Mouse (Mus musculus) forebrain, embryonic 15.5 days (tissue): ENCODE measurements around the gene Pde6h. TPM values are rescaled to one million over a fixed set of nuclear protein-coding genes. Genes with fewer than 3 reads are reported as not detected.

Experiments used
- ATAC-seq: fragments of 200-750 bp; cut with Nextera tagmentation; replicated peaks from 2 replicates; pipeline ENCODE4 v1.8.0; 2017; ENCODE audit warnings: mild to moderate bottlenecking, moderate TSS enrichment, moderate library complexity
- H3K27ac ChIP-seq: fragments of 300-500 bp; sonication (generic); replicated peaks from 2 replicates; pipeline ENCODE4 v1.5.1; 2015; ENCODE audit warnings: mild to moderate bottlenecking, inconsistent platforms
- H3K27me3 ChIP-seq: fragments of 300-500 bp; sonication (generic); 2 replicates; pipeline ENCODE4 v1.6.1; 2015; ENCODE audit warnings: inconsistent platforms
- H3K36me3 ChIP-seq: fragments of 300-500 bp; sonication (generic); 2 replicates; pipeline ENCODE4 v1.6.1; 2015; ENCODE audit warnings: mild to moderate bottlenecking, inconsistent platforms
- H3K4me1 ChIP-seq: fragments of 300-500 bp; sonication (generic); 2 replicates; pipeline ENCODE4 v1.6.1; 2015; ENCODE audit warnings: inconsistent platforms
- H3K4me2 ChIP-seq: fragments of 300-500 bp; sonication (generic); replicated peaks from 2 replicates; pipeline ENCODE4 v1.6.1; 2015; ENCODE audit warnings: mild to moderate bottlenecking, inconsistent platforms
- H3K4me3 ChIP-seq: fragments of 300-500 bp; sonication (generic); 2 replicates; pipeline ENCODE4 v1.5.1; 2015; ENCODE audit warnings: mild to moderate bottlenecking, inconsistent platforms
- H3K9ac ChIP-seq: fragments of 300-500 bp; sonication (generic); replicated peaks from 2 replicates; pipeline ENCODE4 v1.6.1; 2015; ENCODE audit warnings: mild to moderate bottlenecking, inconsistent platforms
- H3K9me3 ChIP-seq: fragments of 300-500 bp; sonication (generic); 2 replicates; pipeline ENCODE4 v1.6.1; 2016; ENCODE audit warnings: inconsistent platforms
- WGBS: fragments of 180-500 bp; shearing (Covaris S2); methylation state at CpG from one replicate; pipeline ENCODE4 v1.1.7; 2015; ENCODE audit warnings: mixed read lengths; 5-methylcytosine and 5-hydroxymethylcytosine counted together
- polyA plus RNA-seq: library from polyadenylated mRNA; unstranded; fragments of >200 nt; fragmentation: Nextera tagmentation; extraction: Ambion mirVana; gene quantifications from 2 replicates; pipeline ENCODE4 v1.2.1, GENCODE M21; 2015

Gene Pde6h
- polyA plus RNA-seq, 1 experiment from 2014 or later, result not detected

DNA sequence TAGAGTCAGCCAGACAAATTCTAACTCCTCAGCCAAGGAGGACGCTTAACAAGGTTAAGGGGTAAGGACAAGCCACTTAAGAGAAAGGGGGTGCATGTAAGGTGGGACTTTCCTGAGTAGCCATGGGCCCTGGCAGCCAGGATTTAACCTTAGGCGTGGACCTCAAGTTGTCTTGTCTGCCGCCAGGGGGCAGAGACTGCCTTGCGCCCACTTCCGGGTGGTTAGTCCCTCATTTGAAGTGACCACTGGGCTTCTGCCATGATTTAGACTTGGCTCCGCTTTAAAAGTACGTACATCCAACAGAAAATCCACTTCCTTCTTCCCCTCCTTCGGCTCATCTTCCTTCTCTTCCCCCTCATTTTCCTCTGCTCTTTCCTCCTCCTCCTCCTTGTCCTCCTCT is 71.9 kb downstream of the Pde6h start:
- no peak overlapping the region for H3K9ac ChIP-seq
- H3K4me2 ChIP-seq, result no peak overlapping the region
- H3K4me1 ChIP-seq, result peaks cover 11% of the 10 kb centered on the region
- H3K27ac ChIP-seq, result no peak overlapping the region
- no peak overlapping the region for H3K4me3 ChIP-seq
- no peaks in the 10 kb centered on the region for H3K36me3 ChIP-seq
- 73% methylated on average over 8 of the region's 8 CpGs for WGBS
- H3K9me3 ChIP-seq, result no peaks in the 10 kb centered on the region
- no peaks in the 10 kb centered on the region for H3K27me3 ChIP-seq
- ATAC-seq, result no peak

GRCm38 (mm10) chr6:136996336-136996735 is 72.7 kb downstream of the Pde6h start:
- WGBS, result 20% methylated on average over 5 of the region's 5 CpGs
- ATAC-seq, result no peak
- no peak overlapping the region for H3K4me3 ChIP-seq
- no peaks in the 10 kb centered on the region for H3K27me3 ChIP-seq
- no peak overlapping the region for H3K27ac ChIP-seq
- H3K4me2 ChIP-seq, result no peak overlapping the region
- H3K9me3 ChIP-seq, result no peaks in the 10 kb centered on the region
- peaks cover 11% of the 10 kb centered on the region for H3K4me1 ChIP-seq
- H3K9ac ChIP-seq, result no peak overlapping the region
- no peaks in the 10 kb centered on the region for H3K36me3 ChIP-seq

GRCm38 (mm10) chr6:136998181-136998580 is 74.5 kb downstream of the Pde6h start:
- Histone ChIP-seq H3K4me3 (no peak overlapping the region), H3K27me3 (no peaks in the 10 kb centered on the region), H3K9me3 (no peaks in the 10 kb centered on the region), H3K27ac (no peak overlapping the region), H3K36me3 (no peaks in the 10 kb centered on the region), H3K4me1 (peaks cover 11% of the 10 kb centered on the region), H3K4me2 (no peak overlapping the region), H3K9ac (no peak overlapping the region)
- ATAC-seq, result no peak
- WGBS, result 71% methylated on average over 7 of the region's 7 CpGs

DNA sequence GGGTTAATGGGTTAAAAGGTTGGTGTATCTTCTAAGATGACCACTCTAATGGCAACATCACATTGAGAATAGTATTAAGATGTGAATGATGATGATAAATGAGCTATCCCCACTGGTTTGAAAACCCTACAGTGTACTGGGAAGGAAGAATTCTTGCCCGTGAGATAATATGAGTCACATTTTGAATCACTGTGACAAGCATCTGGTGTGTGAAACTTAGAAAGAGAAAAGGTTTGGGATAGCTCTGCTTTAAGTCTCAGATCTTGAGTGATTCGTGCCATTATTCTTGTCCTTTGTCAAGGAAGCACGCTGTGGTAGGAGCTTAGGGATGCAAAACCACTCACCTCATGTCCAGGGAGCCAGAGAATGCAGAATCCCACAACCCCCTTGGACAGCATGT is 75.4 kb downstream of the Pde6h start:
- Histone ChIP-seq H3K9me3 (no peaks in the 10 kb centered on the region), H3K36me3 (no peaks in the 10 kb centered on the region), H3K4me1 (peaks cover 11% of the 10 kb centered on the region), H3K27me3 (no peaks in the 10 kb centered on the region), H3K4me2 (no peak overlapping the region), H3K4me3 (no peak overlapping the region), H3K9ac (no peak overlapping the region), H3K27ac (no peak overlapping the region)
- 81% methylated on average over 3 of the region's 3 CpGs for WGBS
- ATAC-seq, result no peak

DNA sequence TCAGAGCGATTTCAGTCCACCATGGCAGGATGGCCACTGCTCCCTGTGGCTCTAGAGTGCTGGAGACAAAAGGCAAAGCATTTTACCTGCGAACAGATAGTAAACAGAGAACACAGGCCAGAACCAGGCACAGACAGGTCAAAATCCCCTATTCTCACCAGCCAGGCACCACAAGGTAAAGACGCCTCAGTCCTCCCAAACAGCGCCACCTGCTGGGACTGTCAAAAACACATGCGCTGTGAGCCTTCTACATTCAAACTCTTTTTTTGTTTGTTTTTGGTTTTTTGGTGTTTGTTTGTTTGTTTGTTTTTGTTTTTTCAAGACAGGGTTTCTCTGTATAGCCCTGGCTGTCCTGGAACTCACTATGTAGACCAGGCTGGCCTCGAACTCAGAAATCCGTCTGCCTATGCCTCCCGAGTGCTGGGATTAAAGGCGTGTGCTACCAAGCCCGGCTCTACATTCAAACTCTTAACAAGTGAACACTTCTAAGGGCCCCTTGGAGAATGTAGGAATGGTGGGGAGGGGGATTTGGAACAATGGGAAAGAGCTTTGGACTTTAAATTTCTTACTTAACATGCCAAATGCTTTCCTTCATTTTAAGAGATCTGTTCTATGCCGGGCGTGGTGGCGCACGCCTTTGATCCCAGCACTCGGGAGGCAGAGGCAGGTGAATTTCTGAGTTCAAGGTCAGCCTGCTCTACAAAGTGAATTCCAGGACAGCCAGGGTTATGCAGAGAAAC is 76.2 kb downstream of the Pde6h start:
- H3K27me3 ChIP-seq, result no peaks in the 10 kb centered on the region
- H3K27ac ChIP-seq, result no peak overlapping the region
- peaks cover 11% of the 10 kb centered on the region for H3K4me1 ChIP-seq
- H3K9me3 ChIP-seq, result no peaks in the 10 kb centered on the region
- no peak overlapping the region for H3K9ac ChIP-seq
- no peak for ATAC-seq
- H3K4me3 ChIP-seq, result no peak overlapping the region
- no peaks in the 10 kb centered on the region for H3K36me3 ChIP-seq
- 91% methylated on average over 15 of the region's 15 CpGs for WGBS
- H3K4me2 ChIP-seq, result no peak overlapping the region

DNA sequence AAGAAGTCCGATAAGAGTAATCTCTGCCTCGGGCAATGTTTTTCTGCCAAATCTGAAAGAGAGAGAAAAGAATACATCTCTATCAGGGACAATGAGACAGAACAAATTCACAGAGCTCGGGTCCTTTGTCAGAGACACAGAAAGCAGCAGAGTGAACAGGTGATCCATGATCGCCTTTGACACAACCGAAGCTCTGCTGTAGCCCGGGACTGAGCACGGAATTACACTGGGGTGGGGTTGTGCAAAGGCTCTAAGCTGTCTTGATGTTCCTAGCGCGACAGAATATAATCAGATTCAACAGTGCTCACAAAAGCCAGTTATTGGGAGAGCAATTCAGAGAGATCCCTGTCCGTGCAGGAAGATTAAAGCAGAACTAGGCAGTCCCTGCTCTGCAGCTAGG is 77.1 kb downstream of the Pde6h start:
- 77% methylated on average over 10 of the region's 10 CpGs for WGBS
- H3K4me3 ChIP-seq, result no peak overlapping the region
- H3K9me3 ChIP-seq, result no peaks in the 10 kb centered on the region
- H3K27me3 ChIP-seq, result no peaks in the 10 kb centered on the region
- no peak for ATAC-seq
- no peak overlapping the region for H3K27ac ChIP-seq
- no peaks in the 10 kb centered on the region for H3K36me3 ChIP-seq
- H3K9ac ChIP-seq, result no peak overlapping the region
- H3K4me2 ChIP-seq, result no peak overlapping the region
- H3K4me1 ChIP-seq, result peaks cover 11% of the 10 kb centered on the region

- ATAC-seq, result no peak
- Histone ChIP-seq H3K4me2 (no peak overlapping the region), H3K9ac (no peak overlapping the region), H3K27ac (no peak overlapping the region), H3K36me3 (no peaks in the 10 kb centered on the region), H3K4me3 (no peak overlapping the region), H3K9me3 (no peaks in the 10 kb centered on the region), H3K27me3 (no peaks in the 10 kb centered on the region), H3K4me1 (peaks cover 4% of the 10 kb centered on the region; the same call in 1 of the 2 replicates)
- WGBS, result 82% methylated on average over 6 of the region's 6 CpGs
Measured at GRCm38 (mm10) chr6:137001267-137002168, 77.9 kb downstream of the Pde6h start.

DNA sequence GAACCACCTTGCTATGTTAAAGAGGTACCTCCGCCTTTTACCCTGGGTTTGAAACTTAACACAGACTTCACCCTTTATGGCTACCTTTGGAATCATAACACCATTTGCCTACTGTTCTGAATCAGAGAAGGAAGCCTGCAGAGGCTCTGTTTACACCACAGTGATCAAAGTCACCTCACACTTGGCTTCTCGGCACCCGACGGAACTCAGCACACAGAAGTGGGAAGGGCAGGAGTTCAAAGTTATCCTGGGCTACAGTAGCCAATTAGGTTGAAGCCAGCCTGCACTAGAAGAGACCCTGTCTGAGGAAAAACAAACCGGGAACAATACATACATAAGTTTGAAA is 78.5 kb downstream of the Pde6h start:
- Histone ChIP-seq H3K9me3 (no peaks in the 10 kb centered on the region), H3K27ac (no peak overlapping the region), H3K4me2 (no peak overlapping the region), H3K27me3 (no peaks in the 10 kb centered on the region), H3K36me3 (no peaks in the 10 kb centered on the region), H3K4me3 (no peak overlapping the region), H3K4me1 (no peaks in the 10 kb centered on the region), H3K9ac (no peak overlapping the region)
- ATAC-seq, result no peak
- WGBS, result 92% methylated on average over 5 of the region's 5 CpGs

- Histone ChIP-seq H3K27me3 (no peaks in the 10 kb centered on the region), H3K4me3 (no peak overlapping the region), H3K9me3 (no peaks in the 10 kb centered on the region), H3K9ac (no peak overlapping the region), H3K27ac (no peak overlapping the region), H3K4me2 (no peak overlapping the region), H3K4me1 (no peaks in the 10 kb centered on the region), H3K36me3 (no peaks in the 10 kb centered on the region)
- WGBS, result 90% methylated on average over 4 of the region's 4 CpGs
- no peak for ATAC-seq
Measured at GRCm38 (mm10) chr6:137004359-137004758, 80.7 kb downstream of the Pde6h start.

DNA sequence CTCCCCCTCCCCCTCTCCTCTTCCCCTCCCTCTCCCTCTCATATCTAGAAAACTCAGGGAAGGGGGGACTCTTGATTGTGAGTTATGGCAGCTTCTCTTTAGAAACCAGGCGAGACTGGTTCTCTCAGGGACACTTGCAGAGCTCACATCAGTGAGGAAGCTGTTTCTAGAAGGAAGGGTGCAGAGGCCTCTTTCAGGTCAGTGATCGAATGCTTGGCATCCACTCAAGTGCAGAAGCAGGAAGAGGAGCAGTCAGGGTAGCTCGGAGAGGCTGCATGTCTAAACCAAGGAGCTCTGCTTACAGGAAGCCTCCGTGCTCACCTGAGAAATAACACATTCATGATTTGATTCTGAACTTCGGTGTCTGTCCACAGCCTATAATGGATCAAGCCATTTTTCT is 87.6 kb downstream of the Pde6h start:
- H3K27me3 ChIP-seq, result no peaks in the 10 kb centered on the region
- 91% methylated on average over 5 of the region's 5 CpGs for WGBS
- no peak overlapping the region for H3K27ac ChIP-seq
- no peak for ATAC-seq
- H3K4me2 ChIP-seq, result no peak overlapping the region
- no peaks in the 10 kb centered on the region for H3K36me3 ChIP-seq
- no peak overlapping the region for H3K9ac ChIP-seq
- no peak overlapping the region for H3K4me3 ChIP-seq
- H3K4me1 ChIP-seq, result no peaks in the 10 kb centered on the region
- H3K9me3 ChIP-seq, result no peaks in the 10 kb centered on the region

GRCm38 (mm10) chr6:137014346-137014745 is 90.7 kb downstream of the Pde6h start:
- no peaks in the 10 kb centered on the region for H3K4me1 ChIP-seq
- WGBS, result 75% methylated on average over 6 of the region's 6 CpGs

DNA sequence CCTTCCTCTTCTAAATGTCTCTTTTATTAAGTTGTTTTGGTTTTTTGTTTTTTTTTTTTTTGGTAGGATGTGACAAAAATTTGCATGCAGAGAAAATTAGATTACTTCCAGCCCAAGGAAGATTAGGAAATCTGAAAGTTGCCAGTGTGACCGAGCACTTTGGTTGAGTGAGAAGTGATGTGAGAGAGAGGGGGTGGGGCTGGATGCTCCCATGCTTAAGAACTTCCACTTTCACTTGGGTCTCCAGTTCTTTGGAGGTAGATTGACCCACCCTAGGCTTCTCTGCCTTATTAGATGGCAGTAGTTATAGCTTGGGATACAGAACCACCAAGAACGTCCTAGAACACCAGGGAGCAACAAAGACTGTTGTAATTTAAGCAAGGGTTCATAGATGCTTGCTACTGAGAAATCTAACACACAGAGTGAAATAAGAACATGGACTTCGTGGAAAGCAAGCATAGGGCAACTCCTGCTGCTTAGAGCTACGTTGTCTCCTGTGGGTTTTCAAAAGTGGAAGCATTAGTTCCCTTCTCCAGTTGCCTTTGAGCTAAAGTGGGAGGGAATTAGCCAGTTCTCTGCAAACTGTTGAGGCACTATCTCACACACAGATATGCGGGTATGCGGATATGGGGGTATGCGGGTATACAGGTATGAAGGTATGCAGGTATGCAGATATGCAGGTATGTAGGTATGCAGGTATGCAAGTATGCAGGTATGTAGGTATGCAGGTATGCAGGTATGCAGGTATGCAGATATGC is 93.8 kb downstream of the Pde6h start:
- no peaks in the 10 kb centered on the region for H3K4me1 ChIP-seq
- no peaks in the 10 kb centered on the region for H3K36me3 ChIP-seq
- H3K27me3 ChIP-seq, result no peaks in the 10 kb centered on the region
- ATAC-seq, result no peak
- H3K4me2 ChIP-seq, result no peak overlapping the region
- H3K9me3 ChIP-seq, result no peaks in the 10 kb centered on the region
- H3K27ac ChIP-seq, result no peak overlapping the region
- no peak overlapping the region for H3K9ac ChIP-seq
- H3K4me3 ChIP-seq, result no peak overlapping the region
- WGBS, result 88% methylated on average over 7 of the region's 7 CpGs

More at GRCm38 (mm10) chr6:137014346-137014745, 90.7 kb downstream of the Pde6h start:
- Histone ChIP-seq H3K36me3 (no peaks in the 10 kb centered on the region), H3K27me3 (no peaks in the 10 kb centered on the region), H3K4me3 (no peak overlapping the region), H3K27ac (no peak overlapping the region), H3K9me3 (no peaks in the 10 kb centered on the region), H3K4me2 (no peak overlapping the region), H3K9ac (no peak overlapping the region)
- no peak for ATAC-seq
